Mouse (Mus musculus) liver, adult (tissue): ENCODE results near the gene Gm49392.
A peak's percentile ranks its signal among the peaks of the same experiment; 100 is the strongest.
"Not testable (repeated sequence)": the region's sequence is repeated elsewhere in the genome, so short reads cannot be mapped to it uniquely, and the experiment has no call there.

Experiments used
- GATA4 ChIP-seq: IDR thresholded peaks from 2 replicates; pipeline ENCODE4 v1.6.1; 2014; ENCODE audit warnings: mild to moderate bottlenecking, low read length; ENCODE audit not compliant: insufficient replicate concordance

Gm49392 gene

GRCm38 (mm10) chr13:60896794-60897193, at the start of gene Gm49392:
Gm49392 (minus strand) TSS chr13:60896894.
- not testable (repeated sequence) for TF ChIP-seq GATA4

- TF ChIP-seq GATA4, result not testable (repeated sequence)
Observed at GRCm38 (mm10) chr13:60941884-60942283, 45.2 kb upstream of the Gm49392 start, which contains the start of gene Tpbpa. Tpbpa (minus strand) TSS chr13:60941984.

DNA sequence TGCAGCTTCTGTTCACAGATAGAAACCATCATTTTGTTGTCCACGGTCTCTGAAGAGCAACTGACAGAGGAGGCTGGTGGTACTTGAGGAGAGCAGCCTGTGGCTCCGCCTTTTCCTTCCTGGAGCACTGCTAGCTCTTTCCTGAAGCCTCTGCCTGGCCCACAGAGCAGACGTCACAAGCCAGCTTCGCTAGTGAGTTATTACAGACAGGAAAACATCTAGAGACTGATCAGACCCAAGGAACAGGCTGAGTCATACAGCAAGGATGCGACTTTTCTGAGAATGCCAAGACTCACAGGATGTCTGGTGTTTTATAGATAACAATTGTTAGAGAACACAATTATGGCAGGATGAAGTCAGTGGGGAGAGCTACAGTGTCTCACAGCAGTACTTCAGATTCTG, 39.8 kb upstream of the Gm49392 start, which contains the start of the genes Gm49391 and Ctla2a:
Gm49391 (minus strand) TSS at position 72 of the 402 bp plus-strand sequence.
Ctla2a (minus strand) TSS at position 126 of the 402 bp plus-strand sequence.
- TF ChIP-seq GATA4, result peak; percentile 85; the same call in 1 of the 2 replicates

- TF ChIP-seq GATA4, result not testable (repeated sequence)
Observed at GRCm38 (mm10) chr13:60935490-60935889, 38.8 kb upstream of the Gm49392 start, which contains the start of gene Gm49393. Gm49393 (minus strand) TSS chr13:60935590.

DNA sequence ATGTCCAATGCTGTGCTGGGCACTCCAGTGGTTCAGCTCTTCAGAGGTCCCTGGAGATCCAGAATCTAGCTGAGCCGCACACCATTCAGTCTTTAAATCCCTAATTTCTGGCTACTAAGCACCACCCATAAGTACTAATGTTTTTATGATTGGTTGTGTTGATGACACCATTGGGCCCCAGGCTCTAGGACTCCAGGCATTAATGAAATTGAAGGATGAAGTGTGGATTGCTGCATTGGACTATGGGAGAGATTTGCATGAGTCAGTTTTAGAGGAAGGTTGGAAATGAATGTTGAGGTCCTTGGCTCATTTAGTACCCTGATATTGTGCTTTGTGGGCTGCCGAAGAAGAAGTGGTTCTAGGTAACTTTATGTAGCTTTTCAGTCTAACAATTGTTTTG, 8.1 kb upstream of the Gm49392 start, which contains the start of gene Tpbpb:
Tpbpb (minus strand) TSS at position 101 of the 400 bp plus-strand sequence.
- TF ChIP-seq GATA4, result not testable (repeated sequence)

DNA sequence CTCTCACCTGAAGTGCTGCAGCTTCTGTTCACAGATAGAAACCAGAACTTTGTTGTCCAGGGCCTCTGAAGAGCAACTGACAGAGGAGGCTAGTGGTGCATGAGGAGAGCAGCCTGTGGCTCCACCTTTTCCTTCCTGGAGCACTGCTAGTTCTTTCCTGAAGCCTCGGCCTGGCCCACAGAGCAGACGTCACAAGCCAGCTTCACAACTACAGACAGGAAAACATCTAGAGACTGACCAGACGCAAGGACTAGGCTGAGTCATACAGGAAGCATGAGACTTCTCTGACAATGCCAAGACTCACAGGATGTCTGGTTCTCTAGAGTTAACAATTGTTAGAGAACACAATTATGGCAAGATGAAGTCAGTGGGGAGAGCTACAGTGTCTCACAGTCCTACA, 634 bp upstream of the Gm49392 start, which contains the start of gene Ctla2b:
Ctla2b (minus strand) TSS at position 120 of the 400 bp plus-strand sequence.
- peak; percentile 36; the same call in 1 of the 2 replicates for TF ChIP-seq GATA4

GRCm38 (mm10) chr13:60895406-60896160, 1.1 kb downstream of the Gm49392 start:
- TF ChIP-seq GATA4, result no peak

GRCm38 (mm10) chr13:60892301-60892700, 4.4 kb downstream of the Gm49392 start:
- TF ChIP-seq GATA4, result no peak

DNA sequence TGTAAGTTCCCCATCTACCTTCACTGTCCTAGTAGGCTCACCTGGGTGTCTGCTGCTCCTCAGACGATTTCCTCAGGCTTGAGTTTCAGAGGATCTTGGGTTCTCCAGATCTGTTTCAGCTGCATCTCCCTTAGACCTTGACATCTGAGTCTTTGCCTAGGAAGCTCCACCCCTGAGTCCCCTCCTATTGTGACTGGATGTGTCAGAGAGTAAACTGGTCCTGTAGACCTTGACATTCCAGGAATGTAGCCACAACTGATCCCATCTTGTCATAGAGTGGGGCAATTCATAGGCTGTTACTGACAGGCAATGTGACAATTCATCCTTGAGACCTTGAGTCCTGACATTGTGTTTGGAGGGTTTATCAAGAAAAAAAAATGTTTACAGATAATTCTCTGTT, 32.4 kb downstream of the Gm49392 start, which contains the start of gene 4930486L24Rik:
4930486L24Rik (minus strand) TSS at position 195 of the 400 bp plus-strand sequence.
- no peak for TF ChIP-seq GATA4

- TF ChIP-seq GATA4, result no peak
Observed at GRCm38 (mm10) chr13:60848241-60849120, 48.2 kb downstream of the Gm49392 start.

DNA sequence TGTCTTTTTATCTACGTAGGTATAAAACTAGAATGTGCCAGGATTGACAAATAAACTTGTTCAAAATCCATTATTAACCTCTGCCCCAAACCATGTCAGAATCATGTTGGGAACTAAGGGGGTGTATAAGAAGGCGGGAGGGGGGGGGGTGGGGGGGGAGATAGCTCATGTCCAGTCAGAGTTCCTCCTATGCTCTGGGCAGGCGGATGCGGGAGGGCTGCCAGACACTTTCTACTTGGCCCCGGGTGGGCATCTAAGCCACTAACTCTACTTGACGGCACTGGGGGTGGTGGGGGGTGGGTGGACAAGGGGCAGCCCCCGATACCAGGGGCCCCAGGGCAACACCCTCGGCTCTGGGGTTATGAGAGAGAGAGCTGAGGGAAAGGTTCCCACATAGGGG, 53.5 kb downstream of the Gm49392 start:
- TF ChIP-seq GATA4, result no peak

DNA sequence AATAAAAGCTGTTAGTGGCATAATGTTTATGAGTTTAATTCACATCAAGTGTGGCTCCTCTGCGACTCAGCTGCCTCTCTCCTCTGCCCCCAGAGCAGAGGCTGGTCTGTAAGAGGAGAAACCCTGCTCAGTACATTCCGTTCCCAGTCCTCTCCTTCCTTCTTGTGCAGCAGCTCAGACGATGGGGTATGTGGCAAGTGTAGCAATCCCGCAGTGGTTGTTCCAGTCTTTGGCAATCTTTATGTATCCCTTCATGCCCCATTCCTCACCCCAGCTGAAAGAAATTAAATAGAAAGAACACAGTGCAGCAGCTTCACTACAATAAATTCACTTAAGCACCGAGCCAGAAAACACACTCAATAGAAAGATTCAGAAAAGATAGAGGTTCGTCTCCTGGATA, 54.0 kb downstream of the Gm49392 start:
- no peak for TF ChIP-seq GATA4

- TF ChIP-seq GATA4, result no peak
Observed at GRCm38 (mm10) chr13:60839353-60839902, 57.3 kb downstream of the Gm49392 start.

DNA sequence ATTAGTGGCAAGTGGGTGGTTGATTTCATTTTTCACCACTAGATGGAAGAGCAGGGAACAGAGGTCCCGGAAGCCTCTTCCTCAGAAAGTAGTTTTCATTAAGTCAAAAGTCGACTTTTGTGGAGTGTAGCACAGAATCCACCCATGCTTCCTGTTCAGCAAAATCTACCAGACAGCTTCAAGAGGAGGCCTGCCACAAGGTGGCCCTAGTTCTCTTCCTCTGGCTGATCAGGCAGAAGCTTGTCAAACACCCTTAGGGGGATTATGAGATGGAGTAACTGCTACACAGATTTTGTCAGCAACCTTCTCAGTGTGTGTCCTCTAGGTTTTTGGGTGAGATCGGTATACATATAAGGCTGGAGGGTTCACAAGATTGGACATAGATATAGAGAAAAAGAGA, 70.6 kb downstream of the Gm49392 start:
- TF ChIP-seq GATA4, result no peak
